Mouse (Mus musculus) kidney, adult 11 months (tissue): Measurements from ENCODE around the gene Eda.
"Not testable (repeated sequence)": the region's sequence is repeated elsewhere in the genome, so short reads cannot be mapped to it uniquely, and the experiment has no call there.

ENCODE experiments used
- DNase-seq: peaks from one replicate; pipeline ENCODE4 v3.0.0; 2022

Gene Eda

GRCm38 (mm10) chrX:100428693-100429092 lies 453.3 kb downstream of the Eda start, which contains the start of gene Otud6a:
Gene Otud6a (plus strand): TSS chrX:100429013.
- no peak for DNase-seq

DNA sequence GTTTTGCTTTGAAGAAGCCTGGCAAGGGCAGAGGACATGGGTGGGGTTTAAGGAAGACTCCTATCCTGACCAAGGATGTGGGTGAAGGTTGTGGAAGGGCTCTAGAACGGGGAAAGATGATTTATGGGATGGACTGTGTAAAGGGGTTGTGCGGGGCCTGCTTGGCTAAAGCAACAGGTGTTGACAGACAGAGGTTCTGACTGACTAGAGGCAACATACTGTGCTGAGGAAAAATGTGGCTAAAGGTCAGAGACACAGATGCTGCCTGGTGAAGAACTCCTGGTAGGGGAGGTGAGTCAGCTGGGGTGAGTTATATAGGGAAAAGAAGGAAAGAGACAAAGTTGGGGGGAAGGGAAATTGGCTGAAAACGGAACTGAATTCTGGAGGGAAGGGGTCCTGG lies 456.9 kb downstream of the Eda start:
- DNase-seq: no peak

GRCm38 (mm10) chrX:100442617-100443016 lies 467.2 kb downstream of the Eda start, which contains the start of gene Awat2:
Gene Awat2 (minus strand): TSS chrX:100442717.
- not testable (repeated sequence) for DNase-seq

GRCm38 (mm10) chrX:100443532-100443931 lies 468.1 kb downstream of the Eda start:
- DNase-seq: no peak
